Mouse (Mus musculus) heart, embryonic 10.5 days (tissue): ENCODE results near the gene Ly6c2. TPM values are rescaled to one million over a fixed set of nuclear protein-coding genes. Genes with fewer than 3 reads are reported as not detected.
A peak's percentile ranks its signal among the peaks of the same experiment; 100 is the strongest.
"Not testable (repeated sequence)": the region's sequence is repeated elsewhere in the genome, so short reads cannot be mapped to it uniquely, and the experiment has no call there.

Experiments
- DNase-seq: peaks from one replicate; pipeline ENCODE4 v3.0.0-alpha.2; 2017; ENCODE audit warnings: low spot score
- H3K27ac ChIP-seq: fragments of 300-500 bp; sonication (generic); 2 replicates; pipeline ENCODE4 v1.5.1; 2016; ENCODE audit warnings: mild to moderate bottlenecking
- H3K27me3 ChIP-seq: fragments of 300-500 bp; sonication (generic); 2 replicates; pipeline ENCODE4 v1.6.1; 2016; ENCODE audit warnings: mild to moderate bottlenecking; ENCODE audit not compliant: poor library complexity, insufficient read depth, severe bottlenecking
- H3K36me3 ChIP-seq: fragments of 300-500 bp; sonication (generic); 2 replicates; pipeline ENCODE4 v1.6.1; 2016; ENCODE audit warnings: mild to moderate bottlenecking, moderate library complexity
- H3K4me1 ChIP-seq: fragments of 300-500 bp; sonication (generic); 2 replicates; pipeline ENCODE4 v1.6.1; 2016; ENCODE audit warnings: mild to moderate bottlenecking
- H3K4me3 ChIP-seq: fragments of 300-500 bp; sonication (generic); 2 replicates; pipeline ENCODE4 v1.5.1; 2016; ENCODE audit warnings: mild to moderate bottlenecking, moderate library complexity
- H3K9me3 ChIP-seq: fragments of 300-500 bp; sonication (generic); 2 replicates; pipeline ENCODE4 v1.6.1; 2016; ENCODE audit warnings: mild to moderate bottlenecking, moderate library complexity
- WGBS: fragments of 180-500 bp; shearing (Covaris S2); methylation state at CpG from one replicate; pipeline ENCODE4 v1.1.7; 2016; 5-methylcytosine and 5-hydroxymethylcytosine counted together
- polyA plus RNA-seq: library from polyadenylated mRNA; unstranded; fragments of >200 nt; fragmentation: Nextera tagmentation; extraction: Ambion mirVana; gene quantifications from 2 replicates; pipeline ENCODE4 v1.2.1, GENCODE M21; 2016

The Ly6c2 gene
- polyA plus RNA-seq, 1 experiment from 2014 or later, result not detected

- not testable (repeated sequence) for DNase-seq, H3K4me3 ChIP-seq, H3K36me3 ChIP-seq, H3K27ac ChIP-seq, H3K4me1 ChIP-seq, H3K9me3 ChIP-seq, H3K27me3 ChIP-seq
- WGBS, result 71% methylated on average over 2 of the region's 5 CpGs
Observed at GRCm38 (mm10) chr15:75110424-75110823, 1.3 kb downstream of the Ly6c2 start.

- no peak overlapping the region for H3K27ac ChIP-seq
- H3K9me3 ChIP-seq, result no peaks in the 10 kb centered on the region
- H3K4me1 ChIP-seq, result no peaks in the 10 kb centered on the region
- no peaks in the 10 kb centered on the region for H3K36me3 ChIP-seq
- no peak overlapping the region for H3K4me3 ChIP-seq
- no peaks in the 10 kb centered on the region for H3K27me3 ChIP-seq
- no peak for DNase-seq
- WGBS, result 78% methylated on average over 10 of the region's 10 CpGs
Observed at GRCm38 (mm10) chr15:75099261-75099660, 12.5 kb downstream of the Ly6c2 start.

DNA sequence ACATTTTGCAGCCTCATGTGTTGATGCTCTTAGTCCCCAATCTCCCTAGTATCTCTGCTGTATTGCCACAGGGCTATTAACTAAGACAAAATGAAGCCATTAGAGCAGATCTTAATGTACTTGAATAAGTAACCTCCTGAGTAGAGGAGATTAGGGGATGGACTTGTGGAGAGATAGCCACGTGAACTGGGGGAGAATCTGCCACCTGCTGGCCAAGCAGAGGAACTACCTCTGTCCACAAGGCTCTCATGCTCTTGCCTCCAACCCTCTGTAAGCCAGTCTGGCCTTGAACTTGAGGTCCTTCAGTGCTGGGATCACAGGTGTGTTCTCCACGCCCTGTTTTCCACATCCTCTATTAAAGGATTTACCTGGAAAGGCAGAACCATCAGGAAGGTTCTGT lies 23.7 kb downstream of the Ly6c2 start:
- not testable (repeated sequence) for DNase-seq, H3K36me3 ChIP-seq, H3K9me3 ChIP-seq, H3K27me3 ChIP-seq, H3K4me3 ChIP-seq, H3K4me1 ChIP-seq, H3K27ac ChIP-seq
- 17% methylated on average over 2 of the region's 2 CpGs for WGBS

DNA sequence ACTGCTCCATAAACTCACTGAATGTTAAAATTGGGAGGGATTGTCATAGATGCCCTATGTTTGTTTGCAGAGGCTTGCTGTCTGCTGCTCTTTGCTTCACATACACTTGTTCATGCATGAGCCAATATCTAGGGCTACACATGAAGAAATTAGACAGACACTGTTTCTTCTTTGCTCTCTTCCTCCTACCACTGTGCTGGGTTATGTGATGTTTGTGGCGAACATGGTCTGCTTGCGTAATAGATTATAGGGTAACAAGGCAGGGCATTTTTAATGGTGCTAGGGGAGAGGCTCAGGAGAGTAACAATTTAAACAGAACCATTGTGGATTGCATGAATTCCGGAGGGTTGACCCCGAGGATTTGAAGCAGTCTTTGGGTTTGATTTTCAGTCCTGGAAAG lies 41.8 kb downstream of the Ly6c2 start:
- no peak for DNase-seq
- WGBS, result 82% methylated on average over 4 of the region's 4 CpGs
- Histone ChIP-seq H3K27me3 (no peaks in the 10 kb centered on the region), H3K36me3 (no peaks in the 10 kb centered on the region), H3K9me3 (no peaks in the 10 kb centered on the region), H3K4me1 (no peaks in the 10 kb centered on the region), H3K27ac (no peak overlapping the region), H3K4me3 (no peak overlapping the region)

GRCm38 (mm10) chr15:75062030-75062574 lies 49.7 kb downstream of the Ly6c2 start:
- H3K4me3 ChIP-seq, H3K27ac ChIP-seq, H3K36me3 ChIP-seq, H3K4me1 ChIP-seq, H3K9me3 ChIP-seq, H3K27me3 ChIP-seq: not testable (repeated sequence)
- 33% methylated on average over 6 of the region's 6 CpGs for WGBS
- peak; percentile 57 for DNase-seq

GRCm38 (mm10) chr15:75060505-75060904 lies 51.3 kb downstream of the Ly6c2 start:
- DNase-seq, result peak; percentile 64
- Histone ChIP-seq H3K4me3 (no peak overlapping the region), H3K27me3 (no peaks in the 10 kb centered on the region)

More at GRCm38 (mm10) chr15:75060505-75060904, 51.3 kb downstream of the Ly6c2 start:
- no peaks in the 10 kb centered on the region for H3K4me1 ChIP-seq
- H3K36me3 ChIP-seq, result no peaks in the 10 kb centered on the region
- no peaks in the 10 kb centered on the region for H3K9me3 ChIP-seq
- H3K27ac ChIP-seq, result no peak overlapping the region

Other genes starting within 250 kb of the Ly6c2 start
- gene 2010109I03Rik, start 214.9 kb downstream of the Ly6c2 start, polyA plus RNA-seq, result not detected in 2 replicates
- not detected in 2 replicates for gene Ly6i, start 128.5 kb downstream of the Ly6c2 start, polyA plus RNA-seq
- 0.36 and 0.93 TPM in 2 replicates for gene Ly6a, start 113.9 kb downstream of the Ly6c2 start, polyA plus RNA-seq
- gene Ly6c1, start 63.1 kb downstream of the Ly6c2 start, polyA plus RNA-seq, result 0.26 and 0.41 TPM in 2 replicates
- not detected in 2 replicates for gene Ly6g, start 43.3 kb upstream of the Ly6c2 start, polyA plus RNA-seq
- 0.18 TPM in 1 of 2 replicates, not detected in the other for gene BC025446, start 104.4 kb upstream of the Ly6c2 start, polyA plus RNA-seq
- not detected in 2 replicates for gene Ly6f, start 156.5 kb upstream of the Ly6c2 start, polyA plus RNA-seq